Mouse (Mus musculus) inflammation-experienced regulatory T-cells, adult 6 months (primary cell): ENCODE data around the gene Hoxd8. TPM values are rescaled to one million over a fixed set of nuclear protein-coding genes. Genes with fewer than 3 reads are reported as not detected.

ENCODE experiments used
- ATAC-seq: one replicate; pipeline ENCODE4 v1.8.0; 2017
- polyA plus RNA-seq, 3 experiments: library from polyadenylated mRNA; unstranded; fragments of 100-300 nt; shearing (Covaris generic); gene quantifications; one replicate each; pipeline ENCODE4 v1.2.1; 2017

The Hoxd8 gene
- polyA plus RNA-seq, 3 experiments from 2014 or later: not detected

DNA sequence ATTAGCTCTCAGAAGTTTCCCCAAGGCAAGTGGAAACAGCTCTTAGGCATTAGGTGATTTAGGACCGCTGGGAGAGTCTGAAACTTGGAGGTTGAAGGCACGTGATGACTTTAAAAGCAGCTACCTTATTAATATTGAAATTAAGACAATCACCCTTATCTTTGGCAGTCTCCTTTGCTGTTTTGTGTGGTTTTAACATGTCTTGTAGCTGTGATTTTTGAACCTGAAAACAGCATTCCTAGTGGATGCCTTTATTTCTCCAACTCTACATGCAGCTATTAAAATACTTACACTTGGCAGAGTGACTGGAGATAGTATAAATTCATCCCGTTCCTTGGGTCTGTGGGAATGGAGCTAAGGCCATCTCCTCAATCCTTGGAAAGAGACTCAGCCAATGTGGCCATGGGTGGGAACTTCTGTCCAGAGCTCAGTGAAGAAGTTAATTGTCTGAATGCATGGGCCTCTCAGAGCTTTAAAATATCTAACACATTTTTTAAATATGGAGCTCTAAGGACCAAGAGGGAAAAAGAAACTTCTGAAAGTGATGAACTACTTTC, 33.7 kb upstream of the Hoxd8 start:
- no peak for ATAC-seq

GRCm38 (mm10) chr2:74671847-74672246, 32.6 kb upstream of the Hoxd8 start:
- ATAC-seq: no peak

GRCm38 (mm10) chr2:74672481-74673362, 31.7 kb upstream of the Hoxd8 start:
- peak; percentile 64 for ATAC-seq

GRCm38 (mm10) chr2:74673835-74674425, 30.5 kb upstream of the Hoxd8 start:
- ATAC-seq: no peak

DNA sequence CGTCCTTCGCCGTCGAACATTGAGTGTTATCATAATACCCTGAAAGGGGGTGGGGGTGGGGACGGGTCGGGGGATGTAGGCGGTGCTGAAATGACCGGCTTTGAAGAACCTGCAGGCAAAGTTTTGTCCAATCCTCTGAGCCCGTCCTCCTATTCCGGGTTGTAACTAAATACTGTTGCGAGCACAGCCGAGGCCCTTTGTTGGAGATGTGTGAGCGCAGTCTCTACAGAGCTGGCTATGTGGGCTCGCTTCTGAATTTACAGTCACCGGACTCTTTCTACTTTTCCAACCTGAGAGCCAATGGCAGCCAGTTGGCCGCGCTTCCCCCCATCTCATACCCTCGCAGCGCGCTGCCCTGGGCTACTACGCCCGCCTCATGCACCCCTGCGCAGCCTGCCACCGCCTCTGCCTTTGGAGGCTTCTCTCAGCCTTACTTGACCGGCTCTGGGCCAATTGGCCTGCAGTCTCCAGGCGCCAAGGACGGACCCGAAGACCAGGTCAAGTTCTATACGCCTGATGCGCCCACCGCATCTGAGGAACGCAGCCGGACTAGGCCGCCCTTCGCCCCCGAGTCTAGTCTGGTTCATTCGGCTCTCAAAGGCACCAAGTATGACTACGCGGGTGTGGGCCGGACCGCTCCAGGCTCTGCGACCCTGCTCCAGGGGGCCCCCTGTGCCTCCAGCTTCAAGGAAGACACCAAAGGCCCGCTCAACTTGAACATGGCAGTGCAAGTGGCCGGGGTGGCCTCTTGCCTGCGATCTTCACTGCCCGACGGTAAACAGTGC, 29.3 kb upstream of the Hoxd8 start, which contains the start of gene Hoxd12:
TSS of gene Hoxd12 (plus strand) at position 133 of the 785 bp plus-strand sequence.
- ATAC-seq: no peak

DNA sequence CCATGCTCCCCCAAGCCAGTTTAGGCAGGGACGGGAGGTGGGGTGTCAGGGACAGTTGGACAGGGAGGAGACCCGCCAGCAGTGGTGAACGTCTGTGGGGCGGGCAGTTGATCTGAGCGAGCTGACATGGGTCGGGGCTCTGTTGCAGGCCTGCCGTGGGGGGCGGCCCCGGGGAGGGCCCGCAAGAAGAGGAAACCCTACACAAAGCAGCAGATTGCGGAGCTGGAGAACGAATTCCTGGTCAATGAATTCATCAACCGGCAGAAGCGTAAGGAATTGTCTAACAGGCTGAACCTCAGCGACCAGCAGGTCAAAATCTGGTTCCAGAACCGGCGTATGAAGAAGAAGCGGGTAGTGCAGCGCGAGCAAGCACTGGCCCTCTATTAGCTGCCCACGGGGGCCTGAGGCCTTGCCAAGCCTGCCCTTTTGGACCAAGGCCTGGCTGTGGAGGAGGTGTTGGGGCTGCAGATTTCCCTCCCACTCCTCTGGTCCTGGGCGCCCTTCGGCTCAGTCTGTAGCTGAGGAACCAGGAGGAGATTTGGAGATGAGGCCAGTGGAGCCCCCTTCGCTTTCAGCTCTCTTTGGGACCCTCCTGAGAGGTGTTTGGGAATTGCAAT, 28.6 kb upstream of the Hoxd8 start:
- no peak for ATAC-seq

GRCm38 (mm10) chr2:74676376-74677052, 27.9 kb upstream of the Hoxd8 start:
- no peak for ATAC-seq

GRCm38 (mm10) chr2:74677106-74677505, 27.3 kb upstream of the Hoxd8 start:
- ATAC-seq: no peak

GRCm38 (mm10) chr2:74678891-74679595, 25.4 kb upstream of the Hoxd8 start, which contains the start of gene Hoxd11:
Hoxd11 (plus strand) TSS chr2:74679557.
- ATAC-seq: no peak

- ATAC-seq: no peak
These were observed 24.8 kb upstream of the Hoxd8 start for GRCm38 (mm10) chr2:74679596-74679971.

GRCm38 (mm10) chr2:74679980-74680379, 24.4 kb upstream of the Hoxd8 start:
- no peak for ATAC-seq

GRCm38 (mm10) chr2:74680561-74681398, 23.6 kb upstream of the Hoxd8 start:
- ATAC-seq: no peak

- ATAC-seq: no peak
These were observed 22.6 kb upstream of the Hoxd8 start for GRCm38 (mm10) chr2:74681594-74682531.

DNA sequence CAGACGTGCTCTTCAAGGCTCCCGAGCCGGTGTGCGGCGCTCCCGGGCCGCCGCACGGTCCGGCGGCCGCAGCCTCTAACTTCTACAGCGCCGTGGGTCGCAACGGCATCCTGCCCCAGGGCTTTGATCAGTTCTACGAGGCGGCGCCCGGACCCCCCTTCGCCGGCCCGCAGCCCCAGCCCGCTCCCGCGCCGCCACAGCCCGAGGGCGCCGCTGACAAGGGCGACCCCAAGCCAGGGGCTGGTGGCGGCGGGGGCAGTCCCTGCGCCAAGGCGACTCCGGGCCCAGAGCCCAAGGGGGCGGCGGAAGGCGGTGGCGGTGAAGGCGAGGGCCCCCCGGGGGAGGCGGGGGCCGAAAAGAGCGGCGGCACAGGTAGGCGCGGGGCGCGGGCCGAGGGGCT, 21.6 kb upstream of the Hoxd8 start:
- ATAC-seq: no peak

- ATAC-seq: no peak
These were observed 20.9 kb upstream of the Hoxd8 start for GRCm38 (mm10) chr2:74683471-74683951.

GRCm38 (mm10) chr2:74684106-74684505, 20.3 kb upstream of the Hoxd8 start:
- ATAC-seq: no peak

- no peak for ATAC-seq
These were observed 19.3 kb upstream of the Hoxd8 start for GRCm38 (mm10) chr2:74685059-74685603.

GRCm38 (mm10) chr2:74686301-74686987, 18.0 kb upstream of the Hoxd8 start:
- ATAC-seq: peak; percentile 42
